Mouse (Mus musculus) lung, adult 2 months (tissue): ENCODE data around the gene Ngf. TPM values are rescaled to one million over a fixed set of nuclear protein-coding genes. Genes with fewer than 3 reads are reported as not detected.

Experiments
- DNase-seq: peaks from one replicate; pipeline ENCODE4 v3.0.0; 2022
- H3K4me1 ChIP-seq: fragments of 200-500 bp; 2 replicates; pipeline ENCODE4 v1.6.1; 2011; ENCODE audit warnings: low read length; ENCODE audit not compliant: control insufficient read depth, insufficient read depth
- H3K4me3 ChIP-seq: fragments of 200-500 bp; replicated peaks from 2 replicates; pipeline ENCODE3; 2011; ENCODE audit warnings: low read depth, mild to moderate bottlenecking, control low read depth, low read length; ENCODE audit errors: extremely low read depth
- CTCF ChIP-seq: fragments of 200-500 bp; IDR thresholded peaks from 2 replicates; pipeline ENCODE4 v1.5.1; 2011; ENCODE audit warnings: mild to moderate bottlenecking, low read length, control low read depth; ENCODE audit not compliant: insufficient read depth
- POLR2A ChIP-seq: fragments of 200-500 bp; IDR thresholded peaks from 2 replicates; pipeline ENCODE4 v1.6.1; 2011; ENCODE audit warnings: low read depth, mild to moderate bottlenecking, control low read depth, low read length, borderline replicate concordance; ENCODE audit errors: extremely low read depth
- WGBS: fragments of 180-500 bp; shearing (Covaris S2); methylation state at CpG from one replicate; pipeline ENCODE4 v1.1.7; 2018; 5-methylcytosine and 5-hydroxymethylcytosine counted together
- polyA plus RNA-seq: library from polyadenylated mRNA; depleted of rRNA; stranded (reverse); fragments of >200 nt; gene quantifications from 2 replicates; pipeline ENCODE4 v1.2.3, GENCODE M21; 2012; rRNA removed

The Ngf gene
- 1.5 and 1.7 TPM in 2 replicates for polyA plus RNA-seq

DNA sequence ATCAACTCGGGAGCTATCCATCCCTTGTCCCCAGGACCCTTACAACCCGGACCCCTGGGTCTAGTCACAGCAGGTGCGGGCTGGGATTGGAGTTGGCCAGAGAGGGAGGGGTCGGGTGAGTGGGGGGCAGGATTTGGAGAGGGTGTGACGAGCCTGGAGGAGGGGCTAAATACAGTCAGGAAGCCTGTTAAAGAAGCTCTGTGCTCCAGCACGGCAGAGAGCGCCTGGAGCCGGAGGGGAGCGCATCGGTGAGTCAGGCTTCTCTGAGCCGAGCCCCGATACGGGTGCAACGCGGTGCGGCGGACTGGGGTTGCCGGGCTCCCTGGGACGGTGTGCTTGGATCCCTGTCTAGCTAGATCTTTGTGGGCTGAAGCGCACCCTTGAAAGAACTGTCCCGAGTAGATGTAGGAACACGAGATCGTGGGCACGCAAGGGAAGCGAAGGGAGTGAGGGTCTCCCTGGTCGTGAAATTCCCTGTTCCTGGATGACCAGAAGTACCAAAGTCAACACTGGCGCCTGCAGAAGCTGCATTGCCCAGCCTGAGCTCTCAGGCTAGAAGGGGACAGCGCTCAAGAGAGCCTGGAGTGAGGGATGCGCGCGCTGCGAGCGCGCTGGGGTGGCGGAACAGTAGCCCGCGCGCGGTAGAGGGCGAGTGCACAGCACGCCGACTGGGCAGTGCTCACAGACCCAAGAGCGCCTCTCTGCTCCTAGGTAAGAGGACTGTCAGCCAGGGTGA, at the start of gene Ngf:
Ngf (plus strand) TSS at position 207 of the 736 bp plus-strand sequence.
- 2% methylated on average over 43 of the region's 43 CpGs for WGBS
- no peaks in the 10 kb centered on the region for H3K4me1 ChIP-seq
- H3K4me3 ChIP-seq: no peak within 1 kb of the TSS
- no peak for TF ChIP-seq POLR2A
- no peak for TF ChIP-seq CTCF
- no peak for DNase-seq

DNA sequence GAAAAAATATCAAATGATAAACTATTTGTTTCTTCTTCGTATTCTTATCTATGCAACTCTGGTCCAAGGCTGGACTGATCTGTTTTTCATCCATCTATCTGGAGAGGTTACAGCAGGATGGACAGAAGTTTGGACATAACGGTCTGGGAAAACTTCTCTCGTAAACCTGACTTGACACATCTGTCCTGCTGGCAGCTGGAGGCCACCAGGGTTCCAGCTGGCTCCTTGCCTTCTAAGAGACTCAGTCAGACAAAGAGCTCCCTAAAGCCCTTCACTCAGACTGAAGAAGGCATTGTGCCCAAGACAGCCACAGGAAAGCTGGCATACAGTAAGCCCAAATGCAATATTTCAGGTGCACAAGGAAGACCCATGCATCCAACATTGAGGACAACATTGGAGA, 24.2 kb upstream of the Ngf start:
- 68% methylated on average over 3 of the region's 3 CpGs for WGBS
- no peak for TF ChIP-seq POLR2A
- TF ChIP-seq CTCF: no peak
- Histone ChIP-seq H3K4me3 (no peak overlapping the region), H3K4me1 (no peaks in the 10 kb centered on the region; the same call in 1 of the 2 replicates)
- DNase-seq: no peak

DNA sequence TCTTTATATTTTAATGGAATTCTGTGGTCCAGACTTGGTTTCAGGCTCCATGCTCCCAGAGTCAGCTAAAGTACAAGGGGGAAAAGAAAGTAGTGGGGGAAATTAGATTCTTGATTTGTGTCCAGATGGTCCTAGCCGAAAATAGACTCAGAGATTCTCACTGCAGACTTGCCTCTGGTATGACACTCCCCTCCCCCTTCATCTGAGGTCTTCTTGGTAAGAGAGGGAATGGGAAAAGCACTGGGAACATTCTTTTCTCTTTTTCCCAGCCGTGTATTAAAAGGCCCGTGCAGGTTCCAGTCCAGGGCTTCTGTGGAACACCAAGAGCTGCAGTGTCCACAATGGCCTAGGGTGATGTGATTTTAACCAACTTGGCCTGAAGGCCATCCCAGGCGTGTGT, 23.0 kb upstream of the Ngf start:
- TF ChIP-seq POLR2A: no peak
- TF ChIP-seq CTCF: no peak
- 70% methylated on average over 4 of the region's 4 CpGs for WGBS
- no peak for DNase-seq
- Histone ChIP-seq H3K4me1 (no peaks in the 10 kb centered on the region; the same call in 1 of the 2 replicates), H3K4me3 (no peak overlapping the region)

DNA sequence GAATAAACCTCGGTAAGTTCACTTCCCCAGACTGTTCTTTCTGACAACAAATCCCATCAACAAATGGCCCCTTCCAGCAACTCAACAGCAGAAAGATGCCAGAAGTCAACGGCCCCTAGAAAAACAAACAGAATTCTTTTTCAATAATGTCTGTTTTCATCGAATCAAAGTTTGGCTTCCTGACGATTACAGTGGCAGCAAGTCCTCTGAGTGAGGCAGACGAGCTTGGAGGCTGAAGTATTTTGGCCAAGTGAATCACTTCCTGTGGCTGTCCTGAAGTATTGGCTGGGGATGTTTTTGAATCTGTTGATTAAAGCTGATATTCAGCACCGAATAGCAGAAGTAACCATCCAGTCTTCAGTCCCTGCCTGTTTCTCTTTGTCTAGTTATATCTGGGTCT, 15.2 kb upstream of the Ngf start:
- DNase-seq: no peak
- 31% methylated on average over 6 of the region's 6 CpGs for WGBS
- no peak for TF ChIP-seq CTCF
- TF ChIP-seq POLR2A: no peak
- no peak overlapping the region for H3K4me3 ChIP-seq
- no peaks in the 10 kb centered on the region for H3K4me1 ChIP-seq

DNA sequence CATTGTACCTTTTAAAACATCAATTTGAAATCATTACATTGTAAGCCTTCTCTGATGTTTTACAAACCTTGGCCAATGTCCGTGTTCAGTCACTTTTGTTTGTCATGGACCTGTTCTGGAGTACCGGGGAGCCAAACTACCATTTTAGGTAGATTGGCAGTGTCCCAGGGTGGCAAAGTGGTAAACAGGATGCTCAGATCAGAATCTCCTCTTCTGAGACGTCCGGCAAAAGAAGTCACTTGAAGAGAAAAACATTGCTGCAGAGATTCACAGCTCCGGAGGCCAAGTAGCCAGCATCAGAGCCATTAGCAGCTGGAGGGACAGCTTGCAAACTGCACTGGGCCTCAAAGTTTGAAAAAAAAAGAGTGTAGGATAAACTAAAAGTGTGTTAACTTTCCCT, 9.2 kb upstream of the Ngf start:
- TF ChIP-seq POLR2A (no peak), CTCF (no peak)
- Histone ChIP-seq H3K4me1 (no peaks in the 10 kb centered on the region), H3K4me3 (no peak overlapping the region)
- no peak for DNase-seq
- 42% methylated on average over 5 of the region's 5 CpGs for WGBS

DNA sequence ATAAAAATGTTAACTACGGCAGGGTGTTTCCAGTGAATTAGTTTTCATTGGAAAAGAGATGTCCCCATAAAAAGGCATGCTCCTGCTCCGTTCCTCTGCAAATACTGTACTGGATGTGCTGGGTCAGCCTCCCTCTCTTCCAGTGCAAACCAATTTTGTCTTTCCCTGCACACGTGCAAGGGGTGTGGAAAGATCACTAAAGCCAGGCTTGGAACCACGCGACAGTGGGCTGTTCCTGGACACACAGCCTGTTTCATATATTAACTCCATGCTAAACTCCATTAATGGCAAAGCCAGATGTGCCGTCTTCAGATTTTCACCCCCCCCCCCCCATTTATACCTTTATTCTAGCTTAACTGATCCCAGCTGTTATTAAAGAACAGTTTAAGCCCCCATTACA, 8.7 kb upstream of the Ngf start:
- Histone ChIP-seq H3K4me3 (no peak overlapping the region), H3K4me1 (no peaks in the 10 kb centered on the region)
- no peak for DNase-seq
- WGBS: 75% methylated on average over 6 of the region's 6 CpGs
- no peak for TF ChIP-seq CTCF
- TF ChIP-seq POLR2A: no peak

DNA sequence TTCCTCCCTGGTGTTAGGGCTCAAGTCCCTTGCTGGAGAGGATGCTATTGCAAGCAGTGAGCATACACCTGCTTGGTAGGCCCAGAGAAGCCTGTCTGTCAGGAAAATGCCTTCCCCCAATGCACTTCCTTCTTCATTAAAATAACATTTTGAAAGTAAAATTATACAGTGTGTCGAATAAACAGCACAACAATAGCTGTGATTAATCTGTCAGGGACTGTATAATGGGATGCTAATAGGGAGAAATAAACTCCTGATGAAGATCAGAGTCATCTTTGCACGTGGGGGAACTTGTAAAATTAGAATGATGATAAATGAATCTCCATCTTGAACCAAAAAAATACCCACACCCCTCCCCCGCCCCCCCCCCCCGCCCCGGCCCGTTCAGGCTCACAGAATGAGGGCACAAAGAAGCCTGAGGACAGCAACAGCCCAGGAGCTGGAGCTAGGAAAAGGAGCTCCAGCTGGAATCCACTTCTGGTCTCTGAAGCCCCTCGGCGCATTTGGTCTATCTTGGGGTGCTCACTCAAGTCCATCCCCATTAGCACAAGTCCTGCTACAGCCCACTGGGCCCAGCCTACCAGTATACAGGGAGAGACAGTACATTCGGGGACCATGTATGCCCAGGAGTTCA, 6.9 kb upstream of the Ngf start:
- TF ChIP-seq POLR2A (no peak), CTCF (no peak)
- H3K4me1 ChIP-seq: no peaks in the 10 kb centered on the region
- no peak overlapping the region for H3K4me3 ChIP-seq
- WGBS: 52% methylated on average over 9 of the region's 9 CpGs
- DNase-seq: no peak

DNA sequence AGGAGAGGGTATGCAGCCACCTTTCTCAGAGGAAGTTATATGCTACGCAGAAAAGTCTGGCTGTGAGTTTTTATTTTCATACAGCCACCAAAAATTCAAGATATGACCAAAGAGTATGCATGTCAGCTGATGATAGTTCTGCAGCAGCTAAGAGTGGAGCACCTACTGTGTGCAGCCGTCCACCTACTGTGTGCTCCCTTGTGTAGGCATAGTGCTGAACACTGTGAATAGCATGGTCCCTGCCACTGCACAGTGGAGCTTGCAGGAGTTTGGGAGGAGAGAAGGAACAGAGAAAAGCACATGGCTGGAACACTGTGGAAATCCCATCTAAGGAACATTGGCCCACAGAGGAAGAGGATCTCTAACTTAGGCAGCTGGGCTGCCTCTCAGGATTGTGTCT, 6.4 kb upstream of the Ngf start:
- TF ChIP-seq POLR2A: no peak
- TF ChIP-seq CTCF: no peak
- WGBS: 91% methylated on average over 2 of the region's 2 CpGs
- Histone ChIP-seq H3K4me3 (no peak overlapping the region), H3K4me1 (no peaks in the 10 kb centered on the region)
- no peak for DNase-seq

DNA sequence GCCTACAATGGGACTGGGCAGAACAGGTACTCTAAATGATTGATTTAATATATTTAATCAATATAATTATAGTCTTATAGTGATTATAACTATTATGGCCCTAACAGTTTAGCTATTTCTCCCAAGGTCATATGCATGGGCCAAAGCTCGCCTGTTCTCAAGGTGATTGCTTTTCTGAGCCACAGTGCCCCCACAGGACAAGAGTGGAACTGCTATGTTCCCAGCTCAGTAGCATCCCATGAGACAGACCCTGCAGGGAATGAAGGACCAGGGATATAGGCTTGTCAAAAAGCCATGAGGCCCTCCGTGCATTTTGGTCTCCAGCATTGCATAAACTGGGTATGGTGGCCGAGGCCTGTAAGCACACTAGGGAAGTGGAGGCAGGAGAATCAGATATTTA, 3.1 kb upstream of the Ngf start:
- TF ChIP-seq POLR2A (no peak), CTCF (peak; percentile 92)
- Histone ChIP-seq H3K4me1 (no peaks in the 10 kb centered on the region), H3K4me3 (no peak overlapping the region)
- DNase-seq: peak; percentile 64
- 26% methylated on average over 3 of the region's 3 CpGs for WGBS

DNA sequence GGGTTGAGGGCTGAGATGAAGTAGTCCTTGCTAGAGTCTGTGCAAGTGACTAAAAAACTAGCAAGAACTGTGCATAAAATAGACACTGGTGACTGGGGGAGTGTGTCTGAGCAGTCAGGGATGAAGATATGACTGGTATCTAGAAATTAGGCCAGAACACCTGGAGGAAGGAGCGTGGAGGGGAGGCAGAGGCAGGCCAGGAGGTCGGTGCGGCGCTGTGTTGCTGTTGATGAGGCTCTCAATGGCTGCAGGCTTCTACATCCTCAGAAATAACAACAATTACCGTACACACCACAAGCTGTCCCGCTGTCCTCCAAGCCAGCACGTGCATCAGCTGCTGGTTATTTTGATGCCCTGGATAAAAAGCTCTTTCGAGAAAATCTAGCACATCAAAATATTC, 2.6 kb upstream of the Ngf start:
- WGBS: 79% methylated on average over 8 of the region's 8 CpGs
- TF ChIP-seq POLR2A (no peak), CTCF (no peak)
- H3K4me1 ChIP-seq: no peaks in the 10 kb centered on the region
- no peak for DNase-seq
- H3K4me3 ChIP-seq: no peak overlapping the region
